In genomic region chr19:17137656-17138055, GRCm38 (mm10) we compare ENCODE assay signal across 13 mouse cellular contexts.
DNase-seq lines count a peak whose midpoint lies in the region; ATAC-seq lines count a peak whose summit lies in the region.
"Had no signal": no experiment of that assay in that cellular context is flagged by ENCODE, and none has a peak within 500 bp of the region (broad histone marks: within the 10 kb centered on the region; RNA-seq: fewer than 3 reads in every experiment).

No protein-coding gene starts in this region.

- peak overlapping the region; percentile 81 for H3K4me2 ChIP-seq in heart, embryonic 12.5 days
- H3K4me2 ChIP-seq in hindbrain, embryonic 16.5 days (ENCODE audit: low read length), result peak overlapping the region; percentile 76
- H3K4me2 ChIP-seq in midbrain, embryonic 14.5 days (ENCODE audit: low read length), result peak overlapping the region; percentile 72

- WGBS in heart, embryonic 12.5 days, result 41% methylated on average over 2 of the region's 2 CpGs
- 31% methylated on average over 1 of the region's 2 CpGs for WGBS in hindbrain, embryonic 16.5 days
- 43% methylated on average over 2 of the region's 2 CpGs for WGBS in midbrain, embryonic 14.5 days

- H3K9me3 ChIP-seq in heart, embryonic 12.5 days (replicated peaks), result no peaks in the 10 kb centered on the region
- no peaks in the 10 kb centered on the region for H3K9me3 ChIP-seq in hindbrain, embryonic 16.5 days (ENCODE audit: control insufficient read depth, low read length)
- H3K9me3 ChIP-seq in midbrain, embryonic 14.5 days (ENCODE audit: control insufficient read depth, low read length), result no peaks in the 10 kb centered on the region
- H3K9me3 ChIP-seq: embryonic facial prominence, embryonic 15.5 days had no signal

- no peaks in the 10 kb centered on the region for H3K36me3 ChIP-seq in heart, embryonic 12.5 days
- no peaks in the 10 kb centered on the region for H3K36me3 ChIP-seq in hindbrain, embryonic 16.5 days (ENCODE audit: control insufficient read depth, insufficient read depth, low read length)
- H3K36me3 ChIP-seq in midbrain, embryonic 14.5 days (ENCODE audit: control insufficient read depth, insufficient read depth, low read length), result no peaks in the 10 kb centered on the region
- H3K36me3 ChIP-seq: embryonic facial prominence, embryonic 15.5 days had no signal

- 0 out of 2 replicates have a peak, but pooled peaks cover 4% of the 10 kb centered on the region for H3K4me1 ChIP-seq in heart, embryonic 12.5 days (replicated peaks)
- H3K4me1 ChIP-seq in hindbrain, embryonic 16.5 days (ENCODE audit: control insufficient read depth, insufficient read depth, low read depth, low read length), result peaks cover 5% of the 10 kb centered on the region
- no peaks in the 10 kb centered on the region for H3K4me1 ChIP-seq in midbrain, embryonic 14.5 days (ENCODE audit: control insufficient read depth, insufficient read depth, low read length)
- H3K4me1 ChIP-seq: embryonic facial prominence, embryonic 15.5 days had no signal

- ATAC-seq in heart, embryonic 12.5 days (ENCODE audit: insufficient number of reproducible peaks, low FRiP score), result no peak
- no peak for ATAC-seq in hindbrain, embryonic 16.5 days
- ATAC-seq in midbrain, embryonic 14.5 days (ENCODE audit: low FRiP score, low TSS enrichment), result 0 out of 2 replicates have a peak, but pooled peaks have one; percentile 15

- H3K27me3 ChIP-seq in heart, embryonic 12.5 days (replicated peaks), result peaks cover 14% of the 10 kb centered on the region; the same call in 1 of the 2 replicates
- H3K27me3 ChIP-seq in hindbrain, embryonic 16.5 days (replicated peaks; ENCODE audit: control insufficient read depth, insufficient read depth, low read length), result no peaks in the 10 kb centered on the region
- H3K27me3 ChIP-seq in midbrain, embryonic 14.5 days (ENCODE audit: control insufficient read depth, insufficient read depth, low read length), result no peaks in the 10 kb centered on the region

- DNase-seq in heart, postnatal 25 days (ENCODE audit: low spot score), result no peak
- DNase-seq in ES-CJ7 (ENCODE audit: low read depth, low spot score), result peak; percentile 65
- no peak for DNase-seq in midbrain, embryonic 14.5 days
- DNase-seq in thymus, postnatal 25 days, result no peak
- no peak for DNase-seq in spleen, postnatal 4 days (ENCODE audit: low spot score in 2 of 2)
- no peak for DNase-seq in adrenal gland, postnatal 25 days
- DNase-seq: heart, postnatal 10 days; kidney, adult 11 months; kidney, postnatal 36 days; layer of hippocampus, postnatal 36 days had no signal

- peak overlapping the region; percentile 50 for H3K4me3 ChIP-seq in heart, embryonic 12.5 days
- H3K4me3 ChIP-seq in hindbrain, embryonic 16.5 days (ENCODE audit: low read length), result peak overlapping the region; percentile 54
- H3K4me3 ChIP-seq in midbrain, embryonic 14.5 days (replicated peaks; ENCODE audit: low read depth, low read length), result no peak overlapping the region

- no peak overlapping the region for H3K27ac ChIP-seq in heart, embryonic 12.5 days (ENCODE audit: poor library complexity, severe bottlenecking)
- no peak overlapping the region for H3K27ac ChIP-seq in hindbrain, embryonic 16.5 days (ENCODE audit: low read depth, low read length)
- H3K27ac ChIP-seq in midbrain, embryonic 14.5 days (replicated peaks; ENCODE audit: low read depth, low read length), result no peak overlapping the region
- H3K27ac ChIP-seq: embryonic facial prominence, embryonic 15.5 days had no signal

- H3K9ac ChIP-seq in heart, embryonic 12.5 days, result no peak overlapping the region
- H3K9ac ChIP-seq in hindbrain, embryonic 16.5 days (ENCODE audit: low read depth, low read length), result no peak overlapping the region
- no peak overlapping the region for H3K9ac ChIP-seq in midbrain, embryonic 14.5 days (replicated peaks; ENCODE audit: low read length)
- H3K9ac ChIP-seq: embryonic facial prominence, embryonic 15.5 days had no signal

- intact Hi-C loops in heart, postnatal 25 days (cut with DNase I), result no loop called here
